18 mouse cellular contexts compared by ENCODE assay signal in genomic region chr9:113432601-113433179, GRCm38 (mm10).
DNase-seq lines count a peak whose midpoint lies in the region; ATAC-seq and TF ChIP-seq lines count a peak whose summit lies in the region.
"Had no signal": no experiment of that assay in that cellular context is flagged by ENCODE, and none has a peak within 500 bp of the region (broad histone marks: within the 10 kb centered on the region; RNA-seq: fewer than 3 reads in every experiment).

No protein-coding gene starts in this region.

- no peak for DNase-seq in forebrain, postnatal 0 days
- DNase-seq in brain, adult 2 months (ENCODE audit: low read depth, low spot score), result peak; percentile 80
- peak; percentile 51 for DNase-seq in cerebellum, adult 11-12 months
- DNase-seq in cerebellum, postnatal 14 days, result peak; percentile 41 to 70
- DNase-seq in gastrocnemius, adult 2 months, result no peak
- DNase-seq in urinary bladder, postnatal 10 days (ENCODE audit: low spot score), result no peak
- DNase-seq: B cell, adult 2 months; gastrocnemius, postnatal 14 days; heart, adult 2 months; heart, postnatal 4 days; kidney, adult 11 months; lung, adult 18-20 months; retina, postnatal 1 day had no signal

- no peak overlapping the region for H3K4me2 ChIP-seq in forebrain, embryonic 16.5 days (ENCODE audit: low read length)
- no peak overlapping the region for H3K4me2 ChIP-seq in forebrain, postnatal 0 days (ENCODE audit: low read depth)
- H3K4me2 ChIP-seq: liver, embryonic 11.5 days; stomach, embryonic 15.5 days had no signal

- WGBS in forebrain, embryonic 16.5 days, result 79% methylated on average over 9 of the region's 9 CpGs
- 79% methylated on average over 9 of the region's 9 CpGs for WGBS in forebrain, postnatal 0 days

- no peak for ATAC-seq in forebrain, embryonic 16.5 days
- no peak for ATAC-seq in forebrain, postnatal 0 days
- ATAC-seq: hindbrain, postnatal 0 days had no signal

- no peaks in the 10 kb centered on the region for H3K9me3 ChIP-seq in forebrain, embryonic 16.5 days (ENCODE audit: control insufficient read depth, low read length)
- no peaks in the 10 kb centered on the region for H3K9me3 ChIP-seq in forebrain, postnatal 0 days (ENCODE audit: low read length)
- H3K9me3 ChIP-seq: stomach, embryonic 15.5 days had no signal

- no peak for TF ChIP-seq CTCF in forebrain, postnatal 0 days (IDR thresholded peaks at IDR 0.05; ENCODE audit: low read depth)
- TF ChIP-seq CTCF in gastrocnemius, adult 2 months (IDR thresholded peaks at IDR 0.05), result no peak

- peak overlapping the region; percentile 72 for H3K27ac ChIP-seq in forebrain, embryonic 16.5 days (ENCODE audit: low read length)
- no peak overlapping the region; the same call in 1 of the 2 replicates for H3K27ac ChIP-seq in forebrain, postnatal 0 days (ENCODE audit: low read depth, low read length)
- H3K27ac ChIP-seq in gastrocnemius, adult 2 months, result no peak overlapping the region
- H3K27ac ChIP-seq: heart, adult 2 months; hindbrain, postnatal 0 days; kidney, postnatal 0 days; stomach, embryonic 15.5 days had no signal

- 0 out of 2 replicates have a peak, but pooled peaks cover 2% of the 10 kb centered on the region for H3K4me1 ChIP-seq in forebrain, embryonic 16.5 days (replicated peaks; ENCODE audit: control insufficient read depth, insufficient read depth, low read length)
- no peaks in the 10 kb centered on the region for H3K4me1 ChIP-seq in forebrain, postnatal 0 days (ENCODE audit: insufficient read depth)
- H3K4me1 ChIP-seq: stomach, embryonic 15.5 days had no signal

- H3K36me3 ChIP-seq in forebrain, embryonic 16.5 days (ENCODE audit: control insufficient read depth, insufficient read depth), result no peaks in the 10 kb centered on the region
- no peaks in the 10 kb centered on the region for H3K36me3 ChIP-seq in forebrain, postnatal 0 days (ENCODE audit: insufficient read depth)
- H3K36me3 ChIP-seq: stomach, embryonic 15.5 days had no signal

- no peaks in the 10 kb centered on the region for H3K27me3 ChIP-seq in forebrain, embryonic 16.5 days (replicated peaks; ENCODE audit: control insufficient read depth, insufficient read depth, low read length)
- no peaks in the 10 kb centered on the region for H3K27me3 ChIP-seq in forebrain, postnatal 0 days (ENCODE audit: insufficient read depth, low read length)
- H3K27me3 ChIP-seq: stomach, embryonic 15.5 days had no signal

- intact Hi-C loops in gastrocnemius, adult 2 months (cut with DNase I), result no loop called here

- no peak overlapping the region for H3K9ac ChIP-seq in forebrain, embryonic 16.5 days (replicated peaks; ENCODE audit: low read depth, low read length)
- H3K9ac ChIP-seq in forebrain, postnatal 0 days, result no peak overlapping the region
- H3K9ac ChIP-seq: stomach, embryonic 15.5 days had no signal

- H3K4me3 ChIP-seq in forebrain, embryonic 16.5 days (replicated peaks; ENCODE audit: low read length), result no peak overlapping the region
- no peak overlapping the region for H3K4me3 ChIP-seq in forebrain, postnatal 0 days (ENCODE audit: low read depth, low read length)
- no peak overlapping the region for H3K4me3 ChIP-seq in gastrocnemius, adult 2 months
- H3K4me3 ChIP-seq: heart, adult 2 months; stomach, embryonic 15.5 days had no signal

Comparison
In these comparisons a context has a peak if more than half of its experiments do, and no peak if none do; other contexts are left out.
1. DNase-seq: peak in brain, adult 2 months (single experiment), cerebellum, adult 11-12 months (single experiment) and cerebellum, postnatal 14 days (2 of 2); none in forebrain, postnatal 0 days (single experiment), gastrocnemius, adult 2 months (single experiment) and urinary bladder, postnatal 10 days (single experiment).